Mouse (Mus musculus) spleen, adult 2 months (tissue): ENCODE results near the gene Ago1. TPM values are rescaled to one million over a fixed set of nuclear protein-coding genes. Genes with fewer than 3 reads are reported as not detected.

Source experiments
- DNase-seq, 2 experiments: peaks; one replicate each; pipeline versions ENCODE4 v3.0.0 to v3.0.0-alpha.2; 2012 to 2021; ENCODE audit warnings: low spot score in 2 of 2, low read depth in 1 of 2
- H3K27ac ChIP-seq: fragments of 200-500 bp; 2 replicates; pipeline ENCODE4 v1.5.1; 2012; ENCODE audit warnings: low read length, inconsistent platforms; ENCODE audit not compliant: insufficient read depth
- H3K27me3 ChIP-seq: fragments of 200-500 bp; 2 replicates; pipeline ENCODE4 v1.6.1; 2012; ENCODE audit warnings: mild to moderate bottlenecking, moderate library complexity, low read length, inconsistent platforms; ENCODE audit not compliant: control insufficient read depth, insufficient read depth
- H3K36me3 ChIP-seq: fragments of 200-500 bp; 2 replicates; pipeline ENCODE4 v1.6.1; 2012; ENCODE audit warnings: mild to moderate bottlenecking, low read length, inconsistent platforms; ENCODE audit not compliant: control insufficient read depth, insufficient read depth
- H3K4me1 ChIP-seq: fragments of 200-500 bp; 2 replicates; pipeline ENCODE4 v1.6.1; 2011; ENCODE audit warnings: inconsistent platforms; ENCODE audit not compliant: control insufficient read depth, insufficient read depth, insufficient read length
- H3K4me3 ChIP-seq: fragments of 200-500 bp; 2 replicates; pipeline ENCODE4 v1.5.1; 2011; ENCODE audit warnings: mild to moderate bottlenecking, inconsistent platforms; ENCODE audit not compliant: insufficient read depth, insufficient read length; ENCODE audit errors: extremely low read depth
- CTCF ChIP-seq: fragments of 200-500 bp; IDR thresholded peaks from 2 replicates; pipeline ENCODE4 v1.5.1; 2011; ENCODE audit warnings: mild to moderate bottlenecking, inconsistent platforms; ENCODE audit not compliant: insufficient read depth, insufficient read length, insufficient replicate concordance; ENCODE audit errors: extremely low read depth
- POLR2A ChIP-seq: fragments of 200-500 bp; IDR thresholded peaks from 2 replicates; pipeline ENCODE4 v1.6.1; 2011; ENCODE audit warnings: low read depth, low read length, inconsistent platforms
- WGBS: fragments of 180-500 bp; shearing (Covaris S2); methylation state at CpG from one replicate; pipeline ENCODE4 v1.1.7; 2018; 5-methylcytosine and 5-hydroxymethylcytosine counted together
- polyA plus RNA-seq: library from polyadenylated mRNA; depleted of rRNA; stranded (reverse); fragments of >200 nt; gene quantifications from 2 replicates; pipeline ENCODE4 v1.2.3, GENCODE M21; 2012

The Ago1 gene
- polyA plus RNA-seq, 1 experiment, result 19.8 TPM

- Histone ChIP-seq H3K27ac (no peak overlapping the region), H3K27me3 (no peaks in the 10 kb centered on the region), H3K36me3 (peaks cover 31% of the 10 kb centered on the region), H3K4me1 (no peaks in the 10 kb centered on the region), H3K4me3 (no peak overlapping the region)
- DNase-seq, result no peak
- 80% methylated on average over 3 of the region's 3 CpGs for WGBS
- TF ChIP-seq POLR2A (no peak), CTCF (no peak)
Observed at GRCm38 (mm10) chr4:126444528-126444927, 23.9 kb downstream of the Ago1 start.

GRCm38 (mm10) chr4:126438261-126438660, 30.1 kb downstream of the Ago1 start:
- no peak overlapping the region for H3K4me3 ChIP-seq
- peaks cover 21% of the 10 kb centered on the region for H3K36me3 ChIP-seq
- no peak overlapping the region for H3K27ac ChIP-seq
- 67% methylated on average over 5 of the region's 5 CpGs for WGBS
- TF ChIP-seq CTCF (no peak), POLR2A (no peak)
- no peak for DNase-seq
- no peaks in the 10 kb centered on the region for H3K27me3 ChIP-seq
- H3K4me1 ChIP-seq, result no peaks in the 10 kb centered on the region

- TF ChIP-seq CTCF (no peak), POLR2A (no peak)
- 75% methylated on average over 2 of the region's 2 CpGs for WGBS
- no peak for DNase-seq
- Histone ChIP-seq H3K36me3 (peaks cover 9% of the 10 kb centered on the region), H3K27me3 (no peaks in the 10 kb centered on the region), H3K4me1 (no peaks in the 10 kb centered on the region), H3K27ac (no peak overlapping the region), H3K4me3 (no peak overlapping the region)
Observed at GRCm38 (mm10) chr4:126436268-126436667, 32.1 kb downstream of the Ago1 start.

- WGBS, result 96% methylated on average over 2 of the region's 2 CpGs
- H3K4me1 ChIP-seq, result no peaks in the 10 kb centered on the region
- no peak for TF ChIP-seq POLR2A
- no peak for TF ChIP-seq CTCF
- H3K36me3 ChIP-seq, result no peaks in the 10 kb centered on the region; the same call in 1 of the 2 replicates
- H3K27ac ChIP-seq, result no peak overlapping the region
- H3K4me3 ChIP-seq, result no peak overlapping the region
- H3K27me3 ChIP-seq, result no peaks in the 10 kb centered on the region
- no peak for DNase-seq
Observed at GRCm38 (mm10) chr4:126434094-126434493, 34.3 kb downstream of the Ago1 start.

- Histone ChIP-seq H3K4me3 (no peak overlapping the region), H3K36me3 (no peaks in the 10 kb centered on the region; the same call in 1 of the 2 replicates), H3K27ac (no peak overlapping the region), H3K27me3 (no peaks in the 10 kb centered on the region), H3K4me1 (no peaks in the 10 kb centered on the region)
- no peak for DNase-seq
- 84% methylated on average over 4 of the region's 4 CpGs for WGBS
- TF ChIP-seq POLR2A (no peak), CTCF (no peak)
Observed at GRCm38 (mm10) chr4:126433175-126433574, 35.2 kb downstream of the Ago1 start.

- no peak overlapping the region for H3K4me3 ChIP-seq
- DNase-seq, result no peak
- H3K27me3 ChIP-seq, result no peaks in the 10 kb centered on the region
- no peaks in the 10 kb centered on the region for H3K36me3 ChIP-seq
- H3K4me1 ChIP-seq, result no peaks in the 10 kb centered on the region
- 88% methylated on average over 4 of the region's 4 CpGs for WGBS
- TF ChIP-seq POLR2A, result no peak
- no peak for TF ChIP-seq CTCF
- no peak overlapping the region for H3K27ac ChIP-seq
Observed at GRCm38 (mm10) chr4:126431746-126432145, 36.6 kb downstream of the Ago1 start.

GRCm38 (mm10) chr4:126429347-126430079, 38.9 kb downstream of the Ago1 start, which contains the start of gene Ago3:
Ago3 (minus strand) TSS chr4:126429556.
- Histone ChIP-seq H3K4me1 (no peaks in the 10 kb centered on the region), H3K36me3 (no peaks in the 10 kb centered on the region), H3K27me3 (no peaks in the 10 kb centered on the region), H3K27ac (peak within 1 kb of the TSS; percentile 69), H3K4me3 (peak within 1 kb of the TSS; percentile 78)
- TF ChIP-seq CTCF (no peak), POLR2A (peak; percentile 54)
- DNase-seq, result peak; percentile 54 to 87
- WGBS, result under 1% methylated on average over 65 of the region's 65 CpGs
